Mouse (Mus musculus) lung, adult 2 months (tissue): ENCODE results near the gene C87499. TPM values are rescaled to one million over a fixed set of nuclear protein-coding genes. Genes with fewer than 3 reads are reported as not detected.
A peak's percentile ranks its signal among the peaks of the same experiment; 100 is the strongest.

Experiments
- DNase-seq: peaks from one replicate; pipeline ENCODE4 v3.0.0; 2022
- H3K4me1 ChIP-seq: fragments of 200-500 bp; 2 replicates; pipeline ENCODE4 v1.6.1; 2011; ENCODE audit warnings: low read length; ENCODE audit not compliant: control insufficient read depth, insufficient read depth
- H3K4me3 ChIP-seq: fragments of 200-500 bp; replicated peaks from 2 replicates; pipeline ENCODE3; 2011; ENCODE audit warnings: low read depth, mild to moderate bottlenecking, control low read depth, low read length; ENCODE audit errors: extremely low read depth
- CTCF ChIP-seq: fragments of 200-500 bp; IDR thresholded peaks from 2 replicates; pipeline ENCODE4 v1.5.1; 2011; ENCODE audit warnings: mild to moderate bottlenecking, low read length, control low read depth; ENCODE audit not compliant: insufficient read depth
- POLR2A ChIP-seq: fragments of 200-500 bp; IDR thresholded peaks from 2 replicates; pipeline ENCODE4 v1.6.1; 2011; ENCODE audit warnings: low read depth, mild to moderate bottlenecking, control low read depth, low read length, borderline replicate concordance; ENCODE audit errors: extremely low read depth
- WGBS: fragments of 180-500 bp; shearing (Covaris S2); methylation state at CpG from one replicate; pipeline ENCODE4 v1.1.7; 2018; 5-methylcytosine and 5-hydroxymethylcytosine counted together
- polyA plus RNA-seq: library from polyadenylated mRNA; depleted of rRNA; stranded (reverse); fragments of >200 nt; gene quantifications from 2 replicates; pipeline ENCODE4 v1.2.3, GENCODE M21; 2012; rRNA removed

The C87499 gene
- polyA plus RNA-seq, result not detected in 2 replicates

- TF ChIP-seq POLR2A (no peak), CTCF (no peak)
- Histone ChIP-seq H3K4me3 (no peak within 1 kb of the TSS), H3K4me1 (no peaks in the 10 kb centered on the region)
- WGBS, result 86% methylated on average over 4 of the region's 4 CpGs
- DNase-seq, result no peak
Observed at GRCm38 (mm10) chr4:88634311-88634710, at the start of gene C87499. TSS of gene C87499 (minus strand) at chr4:88634411.

GRCm38 (mm10) chr4:88683812-88684211 lies 49.6 kb upstream of the C87499 start, which contains the start of gene Ifna2:
TSS of gene Ifna2 (minus strand) at chr4:88683912.
- WGBS, result 89% methylated on average over 1 of the region's 1 CpGs
- Histone ChIP-seq H3K4me3 (no peak within 1 kb of the TSS), H3K4me1 (no peaks in the 10 kb centered on the region)
- DNase-seq, result no peak
- TF ChIP-seq CTCF (no peak), POLR2A (no peak)

GRCm38 (mm10) chr4:88681353-88681752 lies 47.1 kb upstream of the C87499 start:
- Histone ChIP-seq H3K4me1 (no peaks in the 10 kb centered on the region), H3K4me3 (no peak overlapping the region)
- WGBS, result 33% methylated on average over 3 of the region's 3 CpGs
- DNase-seq, result no peak
- TF ChIP-seq CTCF (no peak), POLR2A (no peak)

GRCm38 (mm10) chr4:88680362-88680761 lies 46.2 kb upstream of the C87499 start:
- 39% methylated on average over 8 of the region's 8 CpGs for WGBS
- H3K4me1 ChIP-seq, result no peaks in the 10 kb centered on the region

GRCm38 (mm10) chr4:88676824-88677223 lies 42.6 kb upstream of the C87499 start, which contains the start of gene Ifna16:
TSS of gene Ifna16 (minus strand) at chr4:88676924.
- no peak for DNase-seq
- 57% methylated on average over 1 of the region's 1 CpGs for WGBS
- Histone ChIP-seq H3K4me1 (no peaks in the 10 kb centered on the region), H3K4me3 (no peak within 1 kb of the TSS)
- TF ChIP-seq POLR2A (no peak), CTCF (no peak)

More at GRCm38 (mm10) chr4:88680362-88680761, 46.2 kb upstream of the C87499 start:
- H3K4me3 ChIP-seq, result no peak overlapping the region
- DNase-seq, result no peak
- no peak for TF ChIP-seq CTCF
- no peak for TF ChIP-seq POLR2A

GRCm38 (mm10) chr4:88655461-88655860 lies 21.2 kb upstream of the C87499 start:
- Histone ChIP-seq H3K4me3 (no peak overlapping the region), H3K4me1 (no peaks in the 10 kb centered on the region)
- 11% methylated on average over 1 of the region's 1 CpGs for WGBS
- TF ChIP-seq POLR2A (no peak), CTCF (no peak)
- DNase-seq, result no peak

- WGBS, result 81% methylated on average over 3 of the region's 3 CpGs
- DNase-seq, result no peak
- no peak for TF ChIP-seq POLR2A
- no peak for TF ChIP-seq CTCF
- Histone ChIP-seq H3K4me3 (no peak overlapping the region), H3K4me1 (no peaks in the 10 kb centered on the region)
Observed at GRCm38 (mm10) chr4:88653644-88654043, 19.4 kb upstream of the C87499 start.

- no peak within 1 kb of the TSS for H3K4me3 ChIP-seq
- DNase-seq, result no peak
- 31% methylated on average over 2 of the region's 2 CpGs for WGBS
Observed at GRCm38 (mm10) chr4:88644359-88644758, 10.1 kb upstream of the C87499 start, which contains the start of gene Ifna13. TSS of gene Ifna13 (minus strand) at chr4:88644459.

GRCm38 (mm10) chr4:88642526-88642925 lies 8.3 kb upstream of the C87499 start:
- WGBS, result 21% methylated on average over 2 of the region's 2 CpGs
- H3K4me1 ChIP-seq, result no peaks in the 10 kb centered on the region
- DNase-seq, result no peak
- H3K4me3 ChIP-seq, result no peak overlapping the region
- no peak for TF ChIP-seq CTCF

More at GRCm38 (mm10) chr4:88644359-88644758, 10.1 kb upstream of the C87499 start, which contains the start of gene Ifna13:
- no peak for TF ChIP-seq CTCF
- no peak for TF ChIP-seq POLR2A
- no peaks in the 10 kb centered on the region for H3K4me1 ChIP-seq

GRCm38 (mm10) chr4:88641077-88641831 lies 7.0 kb upstream of the C87499 start:
- H3K4me3 ChIP-seq, result peak overlapping the region; percentile 68
- 8% methylated on average over 11 of the region's 11 CpGs for WGBS
- TF ChIP-seq CTCF (peak; percentile 71), POLR2A (no peak)
- H3K4me1 ChIP-seq, result no peaks in the 10 kb centered on the region
- DNase-seq, result peak; percentile 96
